Mouse (Mus musculus): ENCODE measurements at regions not wholly inside any gene's neighbourhood (a gene's known extent, or its start where the extent isn't known, plus 50 kb on each side); places are given as distances from the start of the nearest gene placed in this dataset.

- no peak for DNase-seq (ENCODE audit: low spot score)
Measured at GRCm38 (mm10) chr6:51698244-51698643, 174.5 kb downstream of the Snx10 start.

- DNase-seq (ENCODE audit: low spot score) = no peak
Measured at GRCm38 (mm10) chr6:51701253-51702020, 177.7 kb downstream of the Snx10 start.

- DNase-seq (ENCODE audit: low spot score) = no peak
Measured at GRCm38 (mm10) chr6:51702456-51703171, 178.9 kb downstream of the Snx10 start.

GRCm38 (mm10) chr6:51708011-51708410 is 184.3 kb downstream of the Snx10 start:
- no peak for DNase-seq (ENCODE audit: low spot score)

DNA sequence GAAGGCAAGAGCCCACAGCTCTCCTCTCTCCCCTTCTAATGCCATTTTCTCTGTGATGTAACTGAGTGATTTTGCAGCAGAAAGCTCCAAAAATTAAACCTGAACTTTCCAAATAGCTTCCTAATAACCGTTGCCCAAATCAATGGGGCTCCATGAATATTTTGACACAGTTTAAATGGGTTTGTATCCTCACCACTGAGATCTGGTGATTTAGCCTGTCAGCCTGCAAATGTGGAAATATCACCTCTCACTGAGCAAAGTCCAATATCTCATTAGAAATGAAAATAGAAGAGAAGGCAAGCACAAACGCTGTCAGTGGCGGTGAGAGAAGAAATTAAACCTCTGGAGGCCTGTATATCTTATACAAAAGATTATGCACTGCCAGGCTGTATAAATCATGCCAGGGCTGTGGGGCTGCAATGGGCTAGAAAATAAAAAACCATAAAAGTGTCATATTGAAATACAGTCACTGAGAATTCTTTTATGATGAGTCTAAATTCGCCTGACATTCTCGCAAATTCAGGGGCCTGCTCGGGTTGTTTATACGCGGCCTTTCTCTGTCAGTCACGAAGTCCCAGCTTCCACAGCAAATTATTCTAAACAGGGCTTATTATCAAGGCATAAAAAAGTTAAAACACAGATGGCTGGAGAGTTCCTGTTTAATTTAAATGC is 185.1 kb downstream of the Snx10 start:
- DNase-seq (ENCODE audit: low spot score) = no peak

- DNase-seq (ENCODE audit: low spot score) = no peak
Measured at GRCm38 (mm10) chr6:51709340-51710067, 185.8 kb downstream of the Snx10 start.

DNA sequence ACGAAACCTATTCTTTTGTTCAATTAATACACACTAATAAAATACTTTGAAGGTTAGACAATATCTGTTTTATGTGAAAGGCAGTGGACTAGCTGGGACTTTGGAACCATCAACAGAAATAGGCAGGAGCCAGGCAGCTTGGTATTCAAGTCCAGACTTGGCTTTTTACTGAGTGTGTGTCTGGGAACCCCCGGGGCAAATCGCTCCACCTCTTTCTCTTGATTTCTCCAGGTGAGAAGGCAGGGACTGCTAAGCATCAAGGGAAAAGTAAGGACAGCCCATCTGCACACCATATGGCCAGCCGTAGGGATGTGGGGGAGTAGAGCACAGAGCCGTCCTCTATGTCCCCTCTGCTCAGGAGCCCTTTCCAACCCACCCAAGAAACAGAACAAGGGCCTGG is 186.5 kb downstream of the Snx10 start:
- no peak for DNase-seq (ENCODE audit: low spot score)

DNA sequence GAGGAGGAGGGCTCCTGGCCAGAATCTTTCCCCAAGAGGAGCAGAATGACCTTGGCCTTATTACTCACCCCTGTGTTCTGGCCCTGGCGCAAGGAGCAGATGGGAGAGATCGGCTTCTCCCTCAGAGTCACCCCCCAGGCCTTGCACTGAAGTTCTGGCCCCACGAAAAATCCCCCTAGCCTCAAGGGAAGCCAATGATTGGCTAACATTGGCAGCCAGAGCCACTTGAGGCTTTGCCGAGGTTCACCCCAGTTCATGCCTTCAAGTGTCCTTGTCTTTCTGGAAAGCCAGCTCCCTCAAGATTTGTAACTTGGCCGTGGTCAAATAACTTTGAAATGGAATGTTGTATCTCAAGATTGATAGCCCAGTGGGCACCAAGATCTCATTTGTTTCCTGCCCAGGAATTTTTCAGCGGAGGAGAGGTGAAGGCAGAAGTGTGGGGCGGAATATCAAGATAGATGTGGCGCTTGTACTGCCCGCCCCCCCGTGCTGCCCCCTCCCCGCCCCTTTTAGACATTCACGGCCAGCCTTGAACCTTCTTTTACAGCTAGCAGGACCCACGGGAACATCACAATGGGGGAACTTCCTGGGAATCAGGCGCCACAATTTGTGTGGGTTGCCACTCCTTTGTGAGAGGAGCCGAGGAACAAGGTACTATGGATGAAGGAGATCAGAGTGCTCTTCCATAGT is 187.4 kb downstream of the Snx10 start:
- DNase-seq (ENCODE audit: low spot score) = no peak

DNA sequence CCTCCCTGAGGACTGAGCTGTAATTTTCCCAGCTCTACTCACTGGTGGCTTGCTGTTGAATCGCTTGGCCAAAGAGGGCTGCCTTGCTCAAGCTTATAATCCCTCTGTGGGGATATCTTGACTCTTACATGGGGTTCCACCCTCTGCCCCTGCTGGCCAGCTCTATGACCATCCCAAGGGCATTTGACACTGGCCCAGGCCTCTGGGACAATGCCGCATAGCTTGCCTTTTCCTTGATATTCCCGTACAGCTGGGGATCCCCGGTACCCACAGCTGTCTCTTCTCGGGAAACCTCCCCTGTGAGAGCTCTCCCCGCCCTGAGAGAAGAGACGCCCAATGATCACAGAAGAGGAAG is 187.9 kb downstream of the Snx10 start:
- DNase-seq (ENCODE audit: low spot score) = no peak

DNA sequence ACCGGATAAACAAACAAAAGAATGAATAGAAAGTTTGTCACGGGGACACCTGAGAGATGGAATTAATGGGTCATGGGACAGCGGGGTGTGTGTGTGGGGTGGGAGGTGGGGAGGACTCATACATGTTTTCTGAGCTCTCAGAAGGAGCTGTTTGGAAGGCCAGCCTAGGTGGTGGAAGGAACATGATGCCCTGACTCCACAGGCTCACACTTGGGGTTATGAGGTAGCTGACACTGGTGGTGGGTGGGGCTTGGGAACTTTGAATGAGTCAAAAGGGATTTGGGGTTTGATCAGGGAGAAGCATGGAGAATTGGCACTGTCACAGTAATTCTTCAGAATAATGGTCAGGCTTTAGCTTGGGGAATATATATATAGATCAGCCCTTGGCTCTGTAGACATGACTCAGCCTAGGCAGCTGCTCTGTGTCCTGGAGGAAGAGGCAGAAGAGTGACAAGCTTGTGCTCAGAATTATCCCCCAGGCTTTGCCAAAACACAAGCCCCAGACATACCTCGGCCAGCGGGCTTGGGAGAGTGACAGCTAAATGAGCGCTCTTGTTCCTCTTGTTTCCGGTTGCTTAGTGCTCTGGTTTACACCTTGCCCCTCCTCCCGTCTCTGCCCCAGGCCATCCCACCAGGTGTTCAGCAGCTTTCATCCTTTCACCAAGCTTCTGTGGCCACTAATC is 191.6 kb downstream of the Snx10 start:
- no peak for DNase-seq (ENCODE audit: low spot score)

GRCm38 (mm10) chr6:51717386-51717785 is 193.7 kb downstream of the Snx10 start:
- DNase-seq (ENCODE audit: low spot score) = no peak

DNA sequence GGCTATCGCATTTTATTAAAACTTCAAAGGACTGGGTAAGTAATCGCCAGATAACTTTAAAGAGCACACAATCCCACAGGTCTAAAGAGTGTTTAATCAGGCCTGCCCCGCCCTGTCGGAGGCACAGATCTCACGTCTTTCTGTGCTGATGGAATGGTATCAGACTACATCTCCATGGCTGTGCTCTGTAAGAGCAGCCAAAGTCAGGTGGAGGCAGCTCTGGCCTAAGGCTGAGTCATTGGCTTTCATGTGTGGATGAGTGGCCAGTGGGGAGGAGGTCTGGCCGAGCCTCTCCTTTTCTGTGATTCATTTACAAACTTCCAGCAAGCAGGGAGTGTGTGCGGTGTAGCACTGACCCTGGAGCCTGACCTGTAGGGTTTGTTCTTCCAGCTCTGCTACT is 197.0 kb downstream of the Snx10 start:
- DNase-seq (ENCODE audit: low spot score) = no peak

GRCm38 (mm10) chr6:51723053-51723452 is 199.4 kb downstream of the Snx10 start:
- no peak for DNase-seq (ENCODE audit: low spot score)

DNA sequence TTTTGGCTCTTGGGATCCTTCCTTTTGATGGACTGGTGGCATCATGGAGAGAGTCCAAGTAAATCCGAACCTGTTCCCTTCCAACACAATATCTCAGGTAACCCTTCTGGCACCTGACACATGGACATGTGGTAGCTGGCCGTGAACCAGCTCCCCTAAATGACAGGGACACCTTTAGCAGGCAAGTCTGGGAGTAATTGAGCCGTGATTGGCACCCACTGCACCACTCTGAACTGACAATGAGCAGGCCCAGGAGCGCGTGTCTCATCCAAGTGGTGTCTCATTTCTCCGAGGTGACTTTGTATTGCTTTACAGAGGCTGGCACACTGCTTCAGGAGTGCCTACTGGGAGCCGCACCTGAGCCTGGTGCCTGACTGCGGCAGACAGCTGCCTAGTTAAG is 203.5 kb downstream of the Snx10 start:
- DNase-seq (ENCODE audit: low spot score) = no peak

GRCm38 (mm10) chr6:51728816-51729562 is 205.3 kb downstream of the Snx10 start:
- no peak for DNase-seq (ENCODE audit: low spot score)

- DNase-seq (ENCODE audit: low spot score) = no peak
Measured at GRCm38 (mm10) chr6:51730564-51731351, 207.1 kb downstream of the Snx10 start.

- no peak for DNase-seq (ENCODE audit: low spot score)
Measured at GRCm38 (mm10) chr6:51732298-51732895, 208.7 kb downstream of the Snx10 start.

DNA sequence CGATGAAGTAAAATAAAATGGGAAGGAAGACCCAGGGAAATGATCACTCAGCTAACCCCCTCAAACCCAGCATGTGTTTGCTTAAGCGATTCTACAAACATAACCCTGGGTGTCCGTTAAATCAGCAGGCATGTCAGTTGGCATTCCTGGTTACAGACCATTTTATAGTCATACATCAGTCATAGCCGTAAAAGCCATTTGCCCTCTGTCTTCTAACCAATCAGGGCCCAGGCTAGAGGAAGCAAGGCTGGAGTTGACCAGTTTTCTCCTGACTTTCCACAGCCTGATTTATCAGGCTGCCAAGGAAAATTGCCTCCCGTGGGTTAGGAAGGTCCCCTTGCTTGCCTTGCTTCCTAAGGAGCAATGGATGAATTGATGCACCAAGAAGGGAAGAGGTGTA is 212.3 kb downstream of the Snx10 start:
- no peak for DNase-seq (ENCODE audit: low spot score)
